Mouse (Mus musculus) MEL (cell line): ENCODE results near the gene Mms22l.

Experiments used
- CTCF ChIP-seq, 3 experiments: IDR thresholded peaks in 2 of 3; conservative IDR thresholded peaks in 1 of 3; 2 replicates each; pipeline ENCODE4 v1.5.1; 2011 to 2012; ENCODE audit warnings: low read length in 3 of 3, low read depth in 2 of 3, mild to moderate bottlenecking in 2 of 3, improper control_type of control experiment in 1 of 3, inconsistent platforms in 1 of 3, mixed read lengths in 1 of 3, moderate library complexity in 1 of 3; ENCODE audit not compliant: control insufficient read depth in 1 of 3, insufficient read depth in 1 of 3, poor library complexity in 1 of 3, severe bottlenecking in 1 of 3
- E2F4 ChIP-seq: IDR thresholded peaks from 2 replicates; pipeline ENCODE4 v1.6.1; 2011; ENCODE audit warnings: low read depth, low read length, improper control_type of control experiment, borderline replicate concordance
- EP300 ChIP-seq, 2 experiments: IDR thresholded peaks; 2 replicates each; pipeline ENCODE4 v1.6.1; 2011; ENCODE audit warnings: improper control_type of control experiment in 2 of 2, low read length in 2 of 2, low read depth in 1 of 2, mild to moderate bottlenecking in 1 of 2
- GABPA ChIP-seq: IDR thresholded peaks from 2 replicates; pipeline ENCODE4 v1.6.1; 2012; ENCODE audit warnings: low read depth, mild to moderate bottlenecking, inconsistent platforms, low read length, improper control_type of control experiment, moderate library complexity
- GATA1 ChIP-seq: IDR thresholded peaks from 2 replicates; pipeline ENCODE4 v1.6.1; 2011; ENCODE audit warnings: low read depth, low read length, improper control_type of control experiment
- MAFK ChIP-seq: IDR thresholded peaks from 2 replicates; pipeline ENCODE4 v1.6.1; 2011; ENCODE audit warnings: low read depth, mild to moderate bottlenecking, low read length, improper control_type of control experiment, borderline replicate concordance
- NELFE ChIP-seq: IDR thresholded peaks from 2 replicates; pipeline ENCODE4 v1.6.1; 2011; ENCODE audit warnings: low read depth, low read length, improper control_type of control experiment
- POLR2A ChIP-seq, 2 experiments: IDR thresholded peaks; 2 replicates each; pipeline ENCODE4 v1.6.1; 2011 to 2012; ENCODE audit warnings: low read length in 2 of 2, mild to moderate bottlenecking in 2 of 2, control low read depth in 1 of 2, improper control_type of control experiment in 1 of 2, low read depth in 1 of 2, moderate library complexity in 1 of 2; ENCODE audit not compliant: control insufficient read depth in 1 of 2, insufficient read depth in 1 of 2, poor library complexity in 1 of 2
- SMC3 ChIP-seq: IDR thresholded peaks from 2 replicates; pipeline ENCODE4 v1.6.1; 2011; ENCODE audit warnings: low read depth, low read length, improper control_type of control experiment
- TAL1 ChIP-seq: IDR thresholded peaks from 2 replicates; pipeline ENCODE4 v1.6.1; 2012; ENCODE audit warnings: mild to moderate bottlenecking, inconsistent platforms, low read length, moderate library complexity, mixed read lengths
- TCF12 ChIP-seq: IDR thresholded peaks from 2 replicates; pipeline ENCODE4 v1.6.1; 2014; ENCODE audit warnings: low read depth, mild to moderate bottlenecking, inconsistent platforms, low read length, improper control_type of control experiment, moderate library complexity
- USF1 ChIP-seq: IDR thresholded peaks from 2 replicates; pipeline ENCODE4 v1.6.1; 2014; ENCODE audit warnings: low read depth, mild to moderate bottlenecking, inconsistent platforms, low read length, improper control_type of control experiment, moderate library complexity

GRCm38 (mm10) chr4:24642306-24642705 lies 146.1 kb downstream of the Mms22l start:
- TF ChIP-seq USF1 (no peak), GATA1 (no peak), NELFE (no peak), TAL1 (no peak), CTCF (IDR thresholded peaks at IDR 0.05 in 2 of 3, conservative IDR thresholded peaks at IDR 0.05 in 1 of 3; ENCODE audit: control insufficient read depth in 1 of 3, insufficient read depth in 1 of 3, low read depth in 2 of 3, low read length in 3 of 3, poor library complexity in 1 of 3, severe bottlenecking in 1 of 3) (no peak), EP300 (IDR thresholded peaks at IDR 0.05; ENCODE audit: low read depth in 1 of 2, low read length in 2 of 2) (no peak), E2F4 (no peak), GABPA (no peak), POLR2A (IDR thresholded peaks at IDR 0.05; ENCODE audit: control insufficient read depth in 1 of 2, insufficient read depth in 1 of 2, low read depth in 1 of 2, low read length in 2 of 2, poor library complexity in 1 of 2) (no peak), TCF12 (no peak), MAFK (no peak), SMC3 (no peak)
